Mouse (Mus musculus) heart, postnatal 25 days (tissue): Measurements from ENCODE around the gene Tnp2. TPM values are rescaled to one million over a fixed set of nuclear protein-coding genes. Genes with fewer than 3 reads are reported as not detected.

ENCODE experiments used
- total RNA-seq, 2 experiments: library from RNA; stranded (reverse); gene quantifications; 2 replicates each; pipeline ENCODE4 v1.2.3; 2021

Gene Tnp2
- total RNA-seq, 2 experiments from 2014 or later, result not detected

Other genes with a start within 250 kb of the Tnp2 start
- 10 to 100 TPM; 34.6 to 37.4 TPM for gene Dexi, start 245.6 kb downstream of the Tnp2 start, total RNA-seq
- gene Clec16a, start 243.3 kb downstream of the Tnp2 start, total RNA-seq, result 10 to 100 TPM; 55.1 to 56.0 TPM
- under 1 TPM; 0.45 to 0.62 TPM for gene Socs1, start 3.1 kb downstream of the Tnp2 start, total RNA-seq
- not detected for gene Prm3, start 2.3 kb upstream of the Tnp2 start, total RNA-seq
- not detected for gene Prm2, start 7.5 kb upstream of the Tnp2 start, total RNA-seq
- not detected for gene Prm1, start 17.2 kb upstream of the Tnp2 start, total RNA-seq
- gene Gm11172, start 24.3 kb upstream of the Tnp2 start, total RNA-seq, result not detected
- gene Rmi2, start 46.4 kb upstream of the Tnp2 start, total RNA-seq, result under 1 TPM; 0.56 to 0.62 TPM